10 mouse cellular contexts compared by ENCODE assay signal in genomic region chr17:49430136-49430535, GRCm38 (mm10). TPM values are rescaled to one million over a fixed set of nuclear protein-coding genes. Genes with fewer than 3 reads are reported as not detected.
DNase-seq lines count a peak whose midpoint lies in the region; ATAC-seq and TF ChIP-seq lines count a peak whose summit lies in the region.
"Had no signal": no experiment of that assay in that cellular context is flagged by ENCODE, and none has a peak within 500 bp of the region (broad histone marks: within the 10 kb centered on the region; RNA-seq: fewer than 3 reads in every experiment).

No protein-coding gene starts in this region.

- H3K4me2 ChIP-seq in neural tube, embryonic 12.5 days (replicated peaks), result no peak overlapping the region
- peak overlapping the region; percentile 96 for H3K4me2 ChIP-seq in kidney, postnatal 0 days (ENCODE audit: low read length)
- H3K4me2 ChIP-seq in stomach, embryonic 14.5 days (replicated peaks; ENCODE audit: low read depth, low read length), result 0 out of 2 replicates have a peak overlapping the region, but pooled peaks have one; percentile 5

- H3K9ac ChIP-seq in neural tube, embryonic 12.5 days, result 0 out of 2 replicates have a peak overlapping the region, but pooled peaks have one; percentile 9
- H3K9ac ChIP-seq in kidney, postnatal 0 days (ENCODE audit: low read depth, low read length), result 0 out of 2 replicates have a peak overlapping the region, but pooled peaks have one; percentile 23
- no peak overlapping the region for H3K9ac ChIP-seq in stomach, embryonic 14.5 days (replicated peaks; ENCODE audit: low read depth, low read length)

- H3K4me1 ChIP-seq in neural tube, embryonic 12.5 days, result peaks cover 7% of the 10 kb centered on the region; the same call in 1 of the 2 replicates
- peaks cover 21% of the 10 kb centered on the region for H3K4me1 ChIP-seq in kidney, postnatal 0 days (replicated peaks; ENCODE audit: insufficient read depth, low read length)
- peaks cover 21% of the 10 kb centered on the region for H3K4me1 ChIP-seq in stomach, embryonic 14.5 days (ENCODE audit: control insufficient read depth, insufficient read depth, low read length)

- no peak overlapping the region for H3K27ac ChIP-seq in neural tube, embryonic 12.5 days
- H3K27ac ChIP-seq in kidney, postnatal 0 days, result no peak overlapping the region
- no peak overlapping the region for H3K27ac ChIP-seq in stomach, embryonic 14.5 days (ENCODE audit: low read length)

- H3K36me3 ChIP-seq in neural tube, embryonic 12.5 days, result peaks cover 6% of the 10 kb centered on the region
- H3K36me3 ChIP-seq in kidney, postnatal 0 days (ENCODE audit: insufficient read depth, low read length), result peaks cover 4% of the 10 kb centered on the region
- peaks cover 7% of the 10 kb centered on the region for H3K36me3 ChIP-seq in stomach, embryonic 14.5 days (ENCODE audit: control insufficient read depth, insufficient read depth, low read length)

- no peak for ATAC-seq in neural tube, embryonic 12.5 days (ENCODE audit: low FRiP score, low read depth)
- ATAC-seq in kidney, postnatal 0 days (replicated peaks; ENCODE audit: low FRiP score, low read depth), result no peak
- ATAC-seq in stomach, embryonic 14.5 days (ENCODE audit: insufficient number of reproducible peaks, insufficient read depth, low FRiP score, low read depth), result no peak

- no peak overlapping the region for H3K4me3 ChIP-seq in neural tube, embryonic 12.5 days
- no peak overlapping the region for H3K4me3 ChIP-seq in kidney, postnatal 0 days (replicated peaks; ENCODE audit: low read depth, low read length)
- H3K4me3 ChIP-seq in stomach, embryonic 14.5 days (ENCODE audit: low read depth, low read length), result no peak overlapping the region

- DNase-seq in heart, adult 18-20 months, result peak; percentile 49 to 62
- DNase-seq in heart, adult 9 months (ENCODE audit: low spot score in 2 of 2), result no peak
- DNase-seq in neural tube, embryonic 10.5 days (ENCODE audit: extremely low spot score, low spot score), result no peak
- no peak for DNase-seq in kidney, postnatal 0 days (ENCODE audit: low spot score)
- no peak for DNase-seq in ovary, postnatal 36 days (ENCODE audit: low spot score)
- no peak for DNase-seq in frontal cortex, postnatal 36 days (ENCODE audit: low spot score in 2 of 2)
- DNase-seq: thymus, adult 18-20 months had no signal

- no peaks in the 10 kb centered on the region for H3K9me3 ChIP-seq in neural tube, embryonic 12.5 days
- no peaks in the 10 kb centered on the region for H3K9me3 ChIP-seq in kidney, postnatal 0 days (replicated peaks; ENCODE audit: low read length)
- H3K9me3 ChIP-seq in stomach, embryonic 14.5 days (ENCODE audit: control insufficient read depth, low read depth, low read length), result no peaks in the 10 kb centered on the region

- H3K27me3 ChIP-seq in neural tube, embryonic 12.5 days (replicated peaks), result no peaks in the 10 kb centered on the region
- no peaks in the 10 kb centered on the region for H3K27me3 ChIP-seq in kidney, postnatal 0 days (ENCODE audit: insufficient read depth, low read length)
- no peaks in the 10 kb centered on the region for H3K27me3 ChIP-seq in stomach, embryonic 14.5 days (ENCODE audit: control insufficient read depth, insufficient read depth, low read length)
- H3K27me3 ChIP-seq: CH12.LX had no signal

- WGBS in neural tube, embryonic 12.5 days, result 86% methylated on average over 6 of the region's 6 CpGs
- WGBS in kidney, postnatal 0 days, result 59% methylated on average over 6 of the region's 6 CpGs
- WGBS in stomach, embryonic 14.5 days, result 71% methylated on average over 6 of the region's 6 CpGs

- no peak for TF ChIP-seq CTCF in kidney, postnatal 0 days (IDR thresholded peaks at IDR 0.05; ENCODE audit: low read depth)

RNA-seq across cellular contexts. Expression of gene Mocs1, which starts 2.0 kb away (rescaled TPM):
- 10 to 100 TPM; 19.9 to 24.0 TPM for total RNA-seq in heart, adult 18-20 months (2021)
- polyA plus RNA-seq in neural tube, embryonic 12.5 days (2016; fragmentation: Nextera tagmentation; extraction: Ambion mirVana), result 3.2 and 4.4 TPM in 2 replicates
- polyA plus RNA-seq in kidney, postnatal 0 days (2015; fragmentation: Nextera tagmentation; extraction: Ambion mirVana), result 5.7 and 7.2 TPM in 2 replicates
- 9.9 and 10.7 TPM in 2 replicates for polyA plus RNA-seq in stomach, embryonic 14.5 days (2014; fragmentation: Nextera tagmentation; extraction: Ambion mirVana)

Comparison
In these comparisons a context has a peak if more than half of its experiments do, and no peak if none do; other contexts are left out.
1. DNase-seq: peak in heart, adult 18-20 months (2 of 2); none in heart, adult 9 months (0 of 2), neural tube, embryonic 10.5 days (single experiment), kidney, postnatal 0 days (single experiment), ovary, postnatal 36 days (single experiment) and frontal cortex, postnatal 36 days (0 of 2).